Mouse (Mus musculus): ENCODE results near the gene Apmap.

DNA sequence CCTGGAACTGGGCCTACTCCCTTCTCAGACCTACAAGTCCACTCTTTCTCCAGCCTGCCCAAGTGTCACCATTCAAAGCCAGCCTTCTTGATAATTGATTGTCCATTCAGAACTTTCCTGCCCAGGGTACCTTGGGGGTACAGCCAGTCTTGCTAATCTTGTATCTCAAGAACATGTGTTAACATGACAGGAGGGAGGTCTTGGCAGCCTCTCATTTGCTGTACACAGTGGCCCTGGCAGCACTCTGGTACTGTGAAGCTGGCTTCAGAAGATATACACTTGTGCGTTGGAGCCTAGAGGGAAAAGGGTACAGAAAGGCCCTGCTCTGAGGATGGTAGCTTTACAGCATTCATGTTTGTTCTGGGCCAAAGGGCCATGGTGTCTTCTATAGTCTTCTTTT is 32.1 kb downstream of the Apmap start:
- TF ChIP-seq CTCF (IDR thresholded peaks at IDR 0.05; ENCODE audit: low read depth): no peak
- no peak for TF ChIP-seq EP300 (IDR thresholded peaks at IDR 0.05; ENCODE audit: low read depth)

All from liver, embryonic 14.5 days (tissue).